Mouse (Mus musculus) mouse embryonic stem cell (cell line): ENCODE results near the gene Lsm12.
"Not testable (repeated sequence)": the region's sequence is repeated elsewhere in the genome, so short reads cannot be mapped to it uniquely, and the experiment has no call there.

Source experiments
- in situ Hi-C, 2 experiments: fragments of 300-500 bp; cut with MboI; formaldehyde crosslinking; loops; 1 replicate in 1 of 2; 3 replicates in 1 of 2; pipeline ENCODE4 v1.14.3; 2019 to 2020; ENCODE audit warnings: low sequenced_read_pairs in 2 of 2, low pct_unique_long_range_greater_than_20kb in 1 of 2, mixed read lengths in 1 of 2; ENCODE audit not compliant: unreplicated experiment in 1 of 2

The Lsm12 gene

DNA sequence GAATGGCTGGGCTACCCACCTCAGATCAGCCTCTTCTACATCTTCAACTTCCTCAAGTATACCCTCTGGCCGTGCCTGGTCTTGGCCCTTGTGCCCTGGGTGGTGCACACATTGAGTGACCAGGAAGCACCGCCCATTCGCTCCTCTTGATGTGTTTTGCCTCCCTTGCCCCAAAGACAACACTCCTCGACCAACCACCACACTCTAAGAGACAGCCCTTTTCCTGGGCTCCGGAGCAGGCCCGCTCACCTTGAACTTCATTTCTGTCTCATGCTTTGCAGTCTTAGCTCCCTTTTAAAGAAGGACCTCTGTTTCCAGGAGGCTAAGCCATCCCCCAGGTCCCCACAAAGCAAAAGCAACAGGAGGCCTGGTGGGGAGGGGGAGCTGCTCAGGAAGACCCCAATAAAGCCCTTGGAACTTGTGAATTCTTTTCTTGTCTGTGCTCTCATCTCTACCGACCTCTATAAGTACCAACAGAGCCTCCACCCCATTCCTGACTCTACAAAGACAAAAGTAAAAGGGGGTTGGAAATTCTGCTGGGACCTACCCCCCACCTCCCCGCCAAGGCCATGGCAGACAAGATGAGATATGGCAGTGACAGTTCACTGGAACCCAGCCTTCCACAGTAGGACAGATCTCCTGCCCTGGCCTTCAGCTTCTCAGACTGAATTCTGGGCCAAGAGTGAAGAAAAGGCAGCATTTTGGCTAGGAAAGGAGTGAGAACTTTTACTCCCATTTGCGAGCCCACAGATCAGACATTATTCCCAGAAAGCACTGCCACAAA is 8.8 kb upstream of the Lsm12 start:
- in situ Hi-C loops = no loop called here

- in situ Hi-C loops = no loop called here
These were observed 5.8 kb upstream of the Lsm12 start for GRCm38 (mm10) chr11:102190848-102191247.

- in situ Hi-C loops = no loop called here
These were observed 4.7 kb upstream of the Lsm12 start, which contains the start of gene G6pc3 for GRCm38 (mm10) chr11:102189461-102190436. Gene G6pc3 (plus strand): TSS chr11:102189620.

DNA sequence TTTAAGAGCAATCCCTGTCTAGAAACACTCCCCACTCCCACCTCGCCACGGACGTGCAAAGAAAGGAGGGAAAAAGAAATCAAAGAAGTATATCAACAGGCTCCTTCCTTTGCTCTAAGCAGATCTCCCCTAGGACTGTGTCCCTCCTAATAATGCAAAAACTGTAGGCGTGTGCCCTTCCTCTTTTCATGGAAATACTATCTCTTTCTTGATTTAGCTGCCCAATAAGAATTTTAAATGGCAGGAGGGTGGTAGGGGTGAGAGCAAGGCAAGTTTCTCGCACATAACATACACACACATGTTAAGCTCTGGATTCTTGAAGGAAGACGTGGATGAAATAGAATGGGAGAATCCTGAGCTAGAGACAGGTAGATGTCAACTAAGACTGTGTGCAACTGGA is 3.9 kb upstream of the Lsm12 start:
- in situ Hi-C loops = no loop called here

GRCm38 (mm10) chr11:102186235-102186634 is 1.1 kb upstream of the Lsm12 start:
- in situ Hi-C loops = no loop called here

DNA sequence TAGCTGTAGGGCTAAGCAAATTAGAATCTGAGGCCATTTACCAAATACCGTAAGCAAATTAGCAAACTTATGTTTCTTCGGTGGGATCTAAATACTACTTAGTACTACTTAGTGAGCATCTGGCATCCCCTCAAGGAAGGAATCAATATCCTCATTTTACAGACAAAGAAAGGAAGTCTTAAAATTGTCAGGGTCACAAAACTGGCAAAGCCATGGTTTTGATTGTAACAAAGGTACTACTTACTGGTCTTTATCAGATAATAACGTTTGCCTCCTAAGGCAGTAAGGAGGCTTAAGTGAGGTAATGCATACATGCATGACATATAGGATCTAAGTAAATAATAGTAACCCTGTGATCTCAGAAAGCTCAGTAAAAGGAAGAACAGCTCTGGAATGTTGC is 581 bp upstream of the Lsm12 start:
- in situ Hi-C loops = no loop called here

GRCm38 (mm10) chr11:102184253-102184645 is 847 bp downstream of the Lsm12 start:
- in situ Hi-C loops = no loop called here

DNA sequence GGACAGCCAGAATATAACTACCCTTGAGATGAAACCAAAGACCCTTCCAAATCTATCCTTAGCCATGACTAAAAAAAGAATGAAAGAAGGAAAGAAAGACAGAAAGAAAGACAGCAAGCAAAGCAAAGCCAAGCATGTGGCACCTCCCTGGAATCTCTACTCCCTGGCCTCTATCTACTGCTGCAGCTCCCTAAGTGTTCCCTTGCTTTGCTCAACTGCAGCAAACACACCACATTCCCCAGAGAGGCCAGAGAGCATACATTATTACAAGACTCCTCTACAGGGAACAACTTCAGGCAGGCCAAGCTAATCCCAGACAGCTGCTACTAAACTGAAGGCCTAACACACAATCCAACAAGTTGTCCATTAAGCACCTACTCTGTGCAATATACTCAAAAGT is 5.3 kb downstream of the Lsm12 start:
- in situ Hi-C loops = no loop called here

DNA sequence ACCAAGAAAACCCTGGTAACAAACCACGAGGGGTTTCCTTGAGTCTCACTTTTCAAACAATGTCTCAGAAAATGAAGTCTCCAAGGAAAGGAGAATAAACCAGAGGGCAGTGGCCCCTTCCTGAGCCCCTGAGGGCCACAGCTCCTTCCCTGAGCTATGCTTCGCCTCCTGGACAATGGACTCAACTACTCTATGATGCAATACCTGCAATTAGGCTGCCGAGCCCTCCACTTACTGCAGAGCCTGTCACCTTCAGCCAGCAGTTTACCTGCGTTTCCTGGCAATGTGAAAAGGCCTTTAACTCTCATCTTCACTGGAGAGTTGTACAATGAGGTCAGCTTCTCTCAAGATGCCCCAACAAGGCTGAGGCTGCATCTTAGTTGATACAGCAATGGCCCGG is 16.4 kb downstream of the Lsm12 start:
- in situ Hi-C loops = no loop called here

DNA sequence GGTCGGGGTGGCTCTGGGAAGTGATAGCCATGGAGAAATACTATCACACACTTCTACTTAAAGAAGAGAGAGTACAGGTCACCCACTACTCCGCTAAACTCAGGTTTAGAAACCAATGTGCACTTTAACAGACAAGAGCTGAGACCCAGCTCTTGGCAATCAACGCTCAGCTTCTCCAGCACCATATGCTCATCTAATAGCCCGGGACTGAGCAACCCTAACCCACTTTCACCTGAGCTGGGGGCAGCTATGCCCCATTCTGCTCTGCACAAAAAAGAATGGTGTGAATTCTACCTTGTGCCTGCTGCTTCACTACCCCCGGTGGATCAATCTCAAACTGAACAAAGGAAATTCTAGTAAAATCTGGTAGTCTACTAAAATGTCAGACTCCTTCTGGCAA is 17.6 kb downstream of the Lsm12 start:
- in situ Hi-C loops = no loop called here

GRCm38 (mm10) chr11:102165971-102166722 is 18.9 kb downstream of the Lsm12 start:
- in situ Hi-C loops = no loop called here

GRCm38 (mm10) chr11:102159781-102160180 is 25.3 kb downstream of the Lsm12 start:
- in situ Hi-C loops = no loop called here

DNA sequence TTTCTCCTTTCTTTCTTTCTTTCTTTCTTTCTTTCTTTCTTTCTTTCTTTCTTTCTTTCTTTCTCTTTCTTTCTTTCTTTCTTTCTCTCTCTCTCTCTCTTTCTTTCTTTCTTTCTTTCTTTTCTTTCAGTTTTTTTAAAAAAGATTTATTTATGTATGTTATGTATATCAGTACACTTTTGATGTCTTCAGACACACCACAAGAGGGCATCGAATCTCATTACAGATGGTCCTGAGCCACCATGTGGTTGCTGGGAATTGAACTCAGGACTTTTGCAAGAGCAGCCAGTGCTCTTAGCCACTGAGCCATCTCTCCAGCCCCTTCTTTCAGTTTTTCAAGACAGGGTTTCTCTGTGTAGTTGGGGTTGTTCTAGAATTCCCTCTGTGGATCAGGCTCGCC is 27.1 kb downstream of the Lsm12 start:
- in situ Hi-C loops = not testable (repeated sequence)

DNA sequence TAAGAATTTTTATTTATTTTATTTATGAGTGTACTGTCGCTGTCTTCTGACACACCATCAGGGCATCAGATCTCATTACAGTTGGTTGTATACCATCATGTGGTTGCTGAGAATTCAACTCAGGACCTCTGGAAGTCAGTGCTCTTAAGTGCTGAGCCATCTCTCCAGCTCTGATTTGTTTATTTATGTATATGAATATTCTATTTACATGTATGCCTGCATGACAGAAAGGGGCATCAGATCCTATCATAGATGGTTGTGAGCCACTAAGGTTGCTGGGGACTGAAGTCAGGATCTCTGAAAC is 28.4 kb downstream of the Lsm12 start:
- in situ Hi-C loops = no loop called here

DNA sequence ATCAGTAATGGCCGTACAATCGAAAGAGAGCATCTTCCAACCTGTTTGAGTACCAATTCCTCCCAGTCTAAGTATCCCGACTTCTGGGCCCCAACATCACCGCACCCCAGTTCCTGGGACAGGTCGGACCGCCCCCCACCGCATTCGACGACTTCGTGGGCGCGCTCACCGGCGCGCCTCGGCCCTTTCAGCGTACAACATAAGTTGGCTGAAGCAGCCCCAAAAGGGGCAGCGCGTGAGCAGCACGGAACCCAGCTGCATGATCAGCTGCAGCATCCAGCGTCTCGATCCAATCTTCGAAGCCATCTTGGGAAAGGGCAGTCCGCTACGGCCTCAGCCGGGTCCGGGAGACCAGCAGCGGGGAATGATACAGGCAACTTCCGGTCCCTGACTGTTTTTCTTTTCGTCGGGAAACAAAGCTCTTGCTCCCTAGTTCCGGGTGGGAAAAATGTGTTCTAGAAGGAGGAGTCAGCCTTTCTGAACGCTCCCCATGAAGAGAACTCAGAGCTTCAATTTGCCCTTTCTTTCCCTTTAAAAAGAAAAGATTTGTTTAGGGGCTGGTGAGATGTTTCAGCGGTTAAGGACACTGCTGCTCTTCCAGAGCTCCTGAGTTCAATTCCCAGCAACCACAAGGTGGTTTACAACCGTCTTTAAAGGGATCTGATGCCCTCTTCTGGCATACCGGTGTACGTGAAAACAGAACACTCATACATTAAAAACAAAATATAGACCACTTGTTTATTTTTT is 28.9 kb downstream of the Lsm12 start, which contains the start of gene Tmem101:
Gene Tmem101 (minus strand): TSS at position 366 of the 747 bp plus-strand sequence.
- in situ Hi-C loops = no loop called here

- in situ Hi-C loops = loop anchor here in 1 of 2 experiments (10.0 kb wide), 1 partner anchor 83 kb away; no protein-coding TSS in a partner anchor
These were observed 37.7 kb downstream of the Lsm12 start for GRCm38 (mm10) chr11:102147213-102147989.

DNA sequence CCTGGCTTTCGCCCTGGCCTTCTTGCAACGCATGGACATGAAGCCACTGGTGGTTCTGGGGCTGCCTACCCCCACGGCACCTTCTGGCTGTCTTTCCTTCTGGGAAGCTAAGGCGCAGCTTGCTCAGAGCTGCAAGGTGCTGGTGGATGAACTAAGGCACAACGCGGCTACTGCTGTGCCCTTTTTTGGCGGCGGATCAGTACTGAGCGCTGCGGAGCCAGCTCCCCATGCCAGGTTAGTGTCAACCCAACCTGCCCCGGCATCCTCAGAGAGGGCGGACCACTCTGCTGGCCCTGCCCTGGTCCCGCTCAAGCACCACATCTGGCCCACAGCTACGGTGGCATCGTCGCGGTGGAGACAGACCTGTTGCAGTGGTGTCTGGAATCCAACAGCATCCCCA is 38.6 kb downstream of the Lsm12 start:
- in situ Hi-C loops = loop anchor here in 1 of 2 experiments (10.0 kb wide), 1 partner anchor 82 kb away; no protein-coding TSS in a partner anchor
